7 mouse cellular contexts compared by ENCODE assay signal in the genomic region with DNA sequence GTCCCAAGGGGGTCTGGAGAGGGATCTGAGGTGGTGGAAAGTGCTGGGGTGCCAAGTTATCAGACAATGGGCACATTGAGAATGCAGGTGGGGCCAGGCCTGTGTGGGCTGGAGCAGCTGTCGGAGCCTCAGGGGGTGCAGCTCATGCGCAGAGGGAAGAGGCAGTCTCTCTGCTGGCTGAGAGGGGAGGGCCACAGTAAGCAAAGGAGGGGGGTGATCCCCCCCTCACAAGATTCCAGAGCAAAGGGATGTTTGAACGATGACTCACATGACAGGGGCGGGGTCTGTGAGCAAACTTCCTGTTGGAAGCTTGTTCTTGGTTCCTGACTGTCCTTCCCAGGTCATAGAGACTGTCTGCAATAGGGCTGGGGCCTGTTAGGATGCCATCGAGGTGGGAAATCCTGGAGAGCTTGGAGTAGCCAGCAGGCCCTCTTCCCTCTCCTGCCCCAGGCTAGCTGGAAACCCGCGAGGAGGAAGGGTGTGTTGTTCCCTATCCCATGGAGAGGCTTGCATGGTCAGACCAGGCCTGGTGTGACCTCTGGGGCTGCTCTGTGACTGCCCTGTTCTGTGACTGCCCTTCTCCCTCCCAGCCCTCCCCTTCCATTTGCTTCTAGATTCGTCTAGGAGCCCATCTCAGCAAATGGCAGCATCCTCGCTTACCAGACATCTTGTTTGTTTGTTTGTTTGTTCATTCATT. TPM values are rescaled to one million over a fixed set of nuclear protein-coding genes. Genes with fewer than 3 reads are reported as not detected.
DNase-seq lines count a peak whose midpoint lies in the region; ATAC-seq and TF ChIP-seq lines count a peak whose summit lies in the region.

No protein-coding gene starts in this region.

- H3K27me3 ChIP-seq in ES-Bruce4 (ENCODE audit: control insufficient read depth, insufficient read depth, low read length, poor library complexity, severe bottlenecking), result no peaks in the 10 kb centered on the region
- no peaks in the 10 kb centered on the region for H3K27me3 ChIP-seq in intestine, postnatal 0 days (replicated peaks; ENCODE audit: control insufficient read depth, insufficient read depth, low read length)
- no peaks in the 10 kb centered on the region for H3K27me3 ChIP-seq in liver, embryonic 16.5 days (ENCODE audit: control insufficient read depth, insufficient read depth, low read depth, low read length)

- H3K27ac ChIP-seq in ES-Bruce4 (ENCODE audit: insufficient read depth, low read length), result peak overlapping the region; percentile 98
- H3K27ac ChIP-seq in intestine, postnatal 0 days (ENCODE audit: low read depth, low read length), result peak overlapping the region; percentile 74
- peak overlapping the region; percentile 56 for H3K27ac ChIP-seq in liver, embryonic 16.5 days (ENCODE audit: low read length)

- WGBS in intestine, postnatal 0 days, result 28% methylated on average over 9 of the region's 9 CpGs
- 42% methylated on average over 9 of the region's 9 CpGs for WGBS in liver, embryonic 16.5 days (ENCODE audit: insufficient replicate concordance)

- peak; percentile 63 for ATAC-seq in intestine, postnatal 0 days
- peak; percentile 76 for ATAC-seq in liver, embryonic 16.5 days (ENCODE audit: low read depth)
- ATAC-seq in activated CD4-positive, CD25-positive, alpha-beta regulatory T cell, adult 4 months, result no peak

- peak overlapping the region; percentile 46 for H3K4me3 ChIP-seq in ES-Bruce4 (ENCODE audit: low read depth, low read length)
- no peak overlapping the region for H3K4me3 ChIP-seq in intestine, postnatal 0 days (ENCODE audit: low read depth, low read length)
- H3K4me3 ChIP-seq in liver, embryonic 16.5 days (ENCODE audit: low read depth, low read length), result no peak overlapping the region; the same call in 1 of the 2 replicates

- peak; percentile 28 for DNase-seq in 416B (ENCODE audit: low read depth)
- DNase-seq in fibroblast of lung, adult 2 months (ENCODE audit: low read depth), result peak; percentile 60
- peak; percentile 54 to 61 for DNase-seq in urinary bladder, postnatal 36 days (ENCODE audit: low spot score in 2 of 2)

- peaks cover 6% of the 10 kb centered on the region; the same call in 1 of the 2 replicates for H3K36me3 ChIP-seq in ES-Bruce4 (ENCODE audit: control insufficient read depth, insufficient read depth, low read length, poor library complexity, severe bottlenecking)
- H3K36me3 ChIP-seq in intestine, postnatal 0 days (ENCODE audit: control insufficient read depth, insufficient read depth), result no peaks in the 10 kb centered on the region
- H3K36me3 ChIP-seq in liver, embryonic 16.5 days (ENCODE audit: control insufficient read depth, insufficient read depth), result no peaks in the 10 kb centered on the region

- peak overlapping the region; percentile 67 for H3K9ac ChIP-seq in ES-Bruce4 (ENCODE audit: low read depth, poor library complexity, severe bottlenecking)
- no peak overlapping the region for H3K9ac ChIP-seq in intestine, postnatal 0 days (ENCODE audit: low read depth, low read length)
- H3K9ac ChIP-seq in liver, embryonic 16.5 days (ENCODE audit: low read depth, low read length), result no peak overlapping the region

- peaks cover 4% of the 10 kb centered on the region; the same call in 1 of the 2 replicates for H3K9me3 ChIP-seq in ES-Bruce4 (replicated peaks; ENCODE audit: control insufficient read depth, insufficient read depth, low read length, poor library complexity, severe bottlenecking)
- H3K9me3 ChIP-seq in intestine, postnatal 0 days (ENCODE audit: control insufficient read depth), result no peaks in the 10 kb centered on the region
- no peaks in the 10 kb centered on the region for H3K9me3 ChIP-seq in liver, embryonic 16.5 days (replicated peaks; ENCODE audit: control insufficient read depth, low read length)

- TF ChIP-seq CTCF in ES-Bruce4 (IDR thresholded peaks at IDR 0.05; ENCODE audit: low read depth, low read length), result no peak
- TF ChIP-seq CTCF in intestine, postnatal 0 days (IDR thresholded peaks at IDR 0.05; ENCODE audit: low read depth), result no peak

- peaks cover 6% of the 10 kb centered on the region for H3K4me1 ChIP-seq in ES-Bruce4 (ENCODE audit: control insufficient read depth, insufficient read depth, low read length)
- peaks cover 24% of the 10 kb centered on the region; the same call in 1 of the 2 replicates for H3K4me1 ChIP-seq in intestine, postnatal 0 days (replicated peaks; ENCODE audit: control insufficient read depth, insufficient read depth, low read length)
- H3K4me1 ChIP-seq in liver, embryonic 16.5 days (ENCODE audit: control insufficient read depth, low read depth, low read length), result peaks cover 8% of the 10 kb centered on the region

- peak overlapping the region; percentile 32; the same call in 1 of the 2 replicates for H3K4me2 ChIP-seq in intestine, postnatal 0 days (replicated peaks; ENCODE audit: low read depth)
- H3K4me2 ChIP-seq in liver, embryonic 16.5 days (ENCODE audit: low read depth, low read length), result 0 out of 2 replicates have a peak overlapping the region, but pooled peaks have one; percentile 10

- peak; percentile 35 for TF ChIP-seq POLR2A in ES-Bruce4 (IDR thresholded peaks at IDR 0.05; ENCODE audit: insufficient read depth, low read length)

- peak; percentile 97 for TF ChIP-seq EP300 in ES-Bruce4 (IDR thresholded peaks at IDR 0.05; ENCODE audit: insufficient read depth, low read depth, low read length)

RNA-seq across cellular contexts. Expression of a gene that starts 16.5 kb away (rescaled TPM):
- polyA plus RNA-seq in ES-Bruce4 (2011; ENCODE audit: insufficient read depth, insufficient read length, low read depth, missing spikeins), result 347 and 358 TPM in 2 replicates
- polyA plus RNA-seq in intestine, postnatal 0 days (2015; fragmentation: Nextera tagmentation; extraction: Ambion mirVana), result 82.1 and 88.1 TPM in 2 replicates
- 22.9 and 26.5 TPM in 2 replicates for polyA plus RNA-seq in liver, embryonic 16.5 days (2015; fragmentation: Nextera tagmentation; extraction: Ambion mirVana)
- under 1 TPM; 0.20 to 0.57 TPM for polyA plus RNA-seq in activated CD4-positive, CD25-positive, alpha-beta regulatory T cell, adult 4 months (2017; shearing (Covaris generic))

RNA-seq across cellular contexts. Expression of a gene that starts 46.4 kb away (rescaled TPM):
- polyA plus RNA-seq in ES-Bruce4 (2011; ENCODE audit: insufficient read depth, insufficient read length, low read depth, missing spikeins), result 498 and 566 TPM in 2 replicates
- 8.8 and 9.2 TPM in 2 replicates for polyA plus RNA-seq in intestine, postnatal 0 days (2015; fragmentation: Nextera tagmentation; extraction: Ambion mirVana)
- polyA plus RNA-seq in liver, embryonic 16.5 days (2015; fragmentation: Nextera tagmentation; extraction: Ambion mirVana), result 6.8 and 7.2 TPM in 2 replicates
- 100 to 1,000 TPM in 1 of 2 experiments, 10 to 100 TPM in 1; 85.5 to 100 TPM for polyA plus RNA-seq in activated CD4-positive, CD25-positive, alpha-beta regulatory T cell, adult 4 months (2017; shearing (Covaris generic))

Comparison
In these comparisons a context has a peak if more than half of its experiments do, and no peak if none do; other contexts are left out.
1. RNA of a gene that starts 16.5 kb away (polyA plus RNA-seq): 347 to 358 TPM in ES-Bruce4, 82.1 to 88.1 TPM in intestine, postnatal 0 days and 22.9 to 26.5 TPM in liver, embryonic 16.5 days; 0.20 to 0.57 TPM in activated CD4-positive, CD25-positive, alpha-beta regulatory T cell, adult 4 months; every median in the first group is over 10 times any median in the second.
2. Peak in every context shown above with its lines, with median percentiles within 50 percentile points of each other: DNase-seq and H3K27ac ChIP-seq.